Mouse (Mus musculus) small intestine, adult 2 months (tissue): Measurements from ENCODE around the gene Gm4216. TPM values are rescaled to one million over a fixed set of nuclear protein-coding genes. Genes with fewer than 3 reads are reported as not detected.
"Not testable (repeated sequence)": the region's sequence is repeated elsewhere in the genome, so short reads cannot be mapped to it uniquely, and the experiment has no call there.

ENCODE experiments used
- H3K27ac ChIP-seq: fragments of 200-500 bp; 2 replicates; pipeline ENCODE4 v1.5.1; 2012; ENCODE audit warnings: low read depth, low read length, control low read depth, inconsistent platforms; ENCODE audit not compliant: insufficient read depth
- H3K27me3 ChIP-seq: fragments of 200-500 bp; 2 replicates; pipeline ENCODE4 v1.6.1; 2012; ENCODE audit warnings: mild to moderate bottlenecking, moderate library complexity, low read length, inconsistent platforms; ENCODE audit not compliant: control insufficient read depth, insufficient read depth
- H3K36me3 ChIP-seq: fragments of 200-500 bp; 2 replicates; pipeline ENCODE4 v1.6.1; 2012; ENCODE audit warnings: mild to moderate bottlenecking, low read length, control low read depth, inconsistent platforms; ENCODE audit not compliant: control insufficient read depth, insufficient read depth
- H3K4me1 ChIP-seq: fragments of 200-500 bp; 2 replicates; pipeline ENCODE4 v1.6.1; 2012; ENCODE audit warnings: low read length, inconsistent platforms, mixed read lengths; ENCODE audit not compliant: control insufficient read depth, insufficient read depth, insufficient read length
- H3K4me3 ChIP-seq: fragments of 200-500 bp; 2 replicates; pipeline ENCODE4 v1.5.1; 2012; ENCODE audit warnings: low read depth, mild to moderate bottlenecking, control low read depth, inconsistent platforms, low read length, moderate library complexity
- WGBS: fragments of 180-500 bp; shearing (Covaris S2); methylation state at CpG from one replicate; pipeline ENCODE4 v1.1.7; 2018; 5-methylcytosine and 5-hydroxymethylcytosine counted together
- polyA plus RNA-seq: library from polyadenylated mRNA; depleted of rRNA; stranded (reverse); fragments of >200 nt; gene quantifications from 2 replicates; pipeline ENCODE4 v1.2.3, GENCODE M21; 2012; rRNA removed

The Gm4216 gene
- polyA plus RNA-seq, result not detected in 2 replicates

GRCm38 (mm10) chr7:23019823-23020222 lies at the start of gene Gm4216:
Gene Gm4216 (minus strand): TSS chr7:23019923.
- no CpG with 5 or more reads among the region's 3 CpGs for WGBS
- not testable (repeated sequence) for H3K27me3 ChIP-seq, H3K36me3 ChIP-seq, H3K4me1 ChIP-seq, H3K4me3 ChIP-seq, H3K27ac ChIP-seq

DNA sequence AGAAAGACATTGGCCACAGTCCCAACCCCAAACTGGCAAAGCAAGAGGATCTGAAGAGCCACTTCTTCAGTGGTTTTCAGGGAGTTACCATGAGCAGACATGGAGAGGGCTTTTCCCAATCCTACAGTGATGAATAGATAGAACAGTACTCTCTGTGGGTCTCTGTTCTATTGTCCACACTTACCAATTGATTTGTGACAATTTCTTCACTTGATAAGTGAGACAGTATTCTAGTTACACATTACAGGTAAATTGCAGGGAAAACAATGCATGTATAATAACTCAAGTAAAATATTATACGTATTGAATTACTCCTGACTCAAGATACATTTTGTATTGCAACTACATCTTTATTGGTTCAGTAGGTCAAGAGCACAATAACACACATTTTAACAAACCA lies 47.6 kb upstream of the Gm4216 start, which contains the start of gene Gm8720:
Gene Gm8720, minus strand, starts transcription at position 101 of the 400 bp plus-strand sequence.
- not testable (repeated sequence) for H3K27ac ChIP-seq, H3K4me1 ChIP-seq, H3K4me3 ChIP-seq, H3K36me3 ChIP-seq, H3K27me3 ChIP-seq
- no CpG with 5 or more reads among the region's 1 CpGs for WGBS

- not testable (repeated sequence) for H3K4me3 ChIP-seq, H3K27me3 ChIP-seq, H3K27ac ChIP-seq, H3K4me1 ChIP-seq, H3K36me3 ChIP-seq
- WGBS, result no CpG with 5 or more reads among the region's 1 CpGs
Measured at GRCm38 (mm10) chr7:23055240-23055639, 35.5 kb upstream of the Gm4216 start, which contains the start of gene Vmn1r163. Gene Vmn1r163 (plus strand): TSS chr7:23055540.

- not testable (repeated sequence) for H3K27me3 ChIP-seq, H3K36me3 ChIP-seq, H3K27ac ChIP-seq, H3K4me1 ChIP-seq, H3K4me3 ChIP-seq
- WGBS, result no CpG with 5 or more reads among the region's 5 CpGs
Measured at GRCm38 (mm10) chr7:22984573-22984972, 35.1 kb downstream of the Gm4216 start, which contains the start of gene Gm4214. Gene Gm4214 (minus strand): TSS chr7:22984673.

Other genes starting within 250 kb of the Gm4216 start
- not detected in 2 replicates for gene Vmn1r158, start 229.1 kb downstream of the Gm4216 start, polyA plus RNA-seq
- gene Vmn1r159, start 176.3 kb downstream of the Gm4216 start, polyA plus RNA-seq, result not detected in 2 replicates
- gene Vmn1r160, start 148.7 kb downstream of the Gm4216 start, polyA plus RNA-seq, result not detected in 2 replicates
- gene Gm4214, start 35.2 kb downstream of the Gm4216 start, polyA plus RNA-seq, result not detected in 2 replicates
- not detected in 2 replicates for gene Vmn1r163, start 35.6 kb upstream of the Gm4216 start, polyA plus RNA-seq
- gene Gm8720, start 47.5 kb upstream of the Gm4216 start, polyA plus RNA-seq, result not detected in 2 replicates
- not detected in 2 replicates for gene Gm10662, start 124.6 kb upstream of the Gm4216 start, polyA plus RNA-seq
- not detected in 2 replicates for gene Vmn1r165, start 197.4 kb upstream of the Gm4216 start, polyA plus RNA-seq
- not detected in 2 replicates for gene Vmn1r166, start 231.8 kb upstream of the Gm4216 start, polyA plus RNA-seq